Mouse (Mus musculus): Measurements from ENCODE around the gene Fbxl21.

Fbxl21 gene

DNA sequence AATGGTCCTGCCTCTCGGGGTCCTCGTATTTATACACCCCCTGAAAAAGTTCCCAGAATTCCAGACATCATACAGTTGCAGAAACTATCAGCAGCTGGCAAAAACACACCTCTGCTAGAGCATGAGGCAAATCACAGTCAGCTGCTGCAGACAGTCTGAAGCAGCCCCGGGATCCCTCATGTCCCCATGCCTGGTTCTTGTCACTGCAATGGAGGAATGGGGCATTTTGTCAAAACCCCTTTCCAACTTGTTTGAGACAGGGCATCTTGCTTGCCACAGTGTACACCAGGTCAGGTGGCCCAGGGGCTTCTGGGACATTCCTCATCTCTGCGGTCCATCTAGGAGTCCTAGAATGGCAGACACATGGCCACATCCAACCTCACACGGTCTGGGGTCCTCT lies 12.7 kb downstream of the Fbxl21 start:
- no peak for DNase-seq (ENCODE audit: low read depth in 1 of 2, low spot score in 2 of 2)

DNA sequence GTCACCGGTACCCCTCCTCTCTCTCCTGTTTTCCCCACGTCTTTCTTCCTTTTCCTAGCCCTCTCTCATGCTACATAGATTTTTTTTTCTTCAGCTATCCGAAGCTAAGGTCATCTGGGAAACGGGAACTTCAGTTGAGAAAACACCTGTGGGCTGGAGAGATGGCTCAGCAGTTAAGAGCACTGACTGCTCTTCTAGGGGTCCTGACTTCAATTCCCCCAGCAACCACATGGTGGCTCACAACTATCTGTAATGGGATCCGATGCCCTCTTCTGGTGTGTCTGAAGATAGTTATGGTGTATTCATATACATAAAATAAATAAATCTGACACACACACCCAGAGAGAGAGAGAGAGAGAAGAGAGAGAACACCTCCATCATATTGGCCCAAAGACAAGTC lies 13.3 kb downstream of the Fbxl21 start:
- no peak for DNase-seq (ENCODE audit: low read depth in 1 of 2, low spot score in 2 of 2)

DNA sequence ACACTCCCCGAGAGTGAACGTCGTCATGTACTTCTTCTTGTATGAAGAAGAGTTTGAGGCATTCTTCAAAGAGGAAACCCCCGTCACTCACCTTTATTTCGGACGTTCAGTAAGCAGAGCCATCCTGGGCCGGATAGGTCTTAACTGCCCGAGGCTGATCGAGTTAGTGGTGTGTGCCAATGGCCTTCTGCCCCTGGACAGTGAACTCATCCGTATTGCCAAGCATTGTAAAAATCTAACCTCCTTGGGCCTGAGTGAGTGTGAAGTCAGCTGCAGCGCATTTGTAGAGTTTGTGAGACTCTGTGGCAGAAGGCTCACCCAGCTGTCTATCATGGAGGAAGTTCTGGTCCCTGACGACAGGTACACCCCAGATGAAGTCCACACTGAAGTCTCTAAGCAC lies 14.8 kb downstream of the Fbxl21 start:
- DNase-seq (ENCODE audit: low read depth in 1 of 2, low spot score in 2 of 2) = no peak

DNA sequence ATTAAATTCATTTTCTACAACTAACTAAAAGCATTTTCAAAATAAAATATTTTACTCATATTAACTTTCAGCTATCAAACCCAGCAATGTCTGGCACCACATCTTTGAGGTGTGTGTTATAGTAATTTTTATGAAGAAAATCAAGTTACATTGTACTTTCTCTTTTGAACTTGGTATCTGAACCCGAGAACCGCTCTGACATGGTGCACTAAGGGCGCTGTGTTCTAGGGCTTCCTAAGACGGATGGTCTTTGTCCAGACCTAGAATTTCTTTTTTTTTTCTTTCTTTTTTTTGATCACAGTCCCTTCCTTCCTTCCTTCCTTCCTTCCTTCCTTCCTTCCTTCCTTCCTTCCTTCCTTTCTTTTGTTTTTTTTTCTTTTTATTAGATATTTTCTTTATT lies 17.6 kb downstream of the Fbxl21 start:
- DNase-seq (ENCODE audit: low read depth in 1 of 2, low spot score in 2 of 2) = no peak

DNA sequence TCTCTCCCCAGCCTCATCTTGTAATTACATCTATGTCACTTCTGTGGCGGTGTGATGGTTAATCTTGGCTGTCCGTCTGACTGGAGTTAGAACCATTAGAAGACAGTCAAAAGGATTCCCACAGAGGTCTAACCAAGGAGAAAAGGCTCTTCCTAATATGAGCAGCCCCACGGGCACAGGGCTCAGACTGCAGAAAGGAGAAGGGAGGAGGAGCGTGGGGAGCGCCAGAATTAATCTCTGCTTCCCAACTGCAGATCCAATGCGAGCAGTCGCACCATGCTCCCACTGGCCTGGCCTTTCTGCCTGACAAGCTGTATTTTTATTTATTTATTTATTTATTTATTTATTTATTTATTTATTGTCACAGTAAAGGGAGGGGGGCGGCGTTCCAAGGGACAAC lies 21.5 kb downstream of the Fbxl21 start:
- no peak for DNase-seq (ENCODE audit: low read depth in 1 of 2, low spot score in 2 of 2)

DNA sequence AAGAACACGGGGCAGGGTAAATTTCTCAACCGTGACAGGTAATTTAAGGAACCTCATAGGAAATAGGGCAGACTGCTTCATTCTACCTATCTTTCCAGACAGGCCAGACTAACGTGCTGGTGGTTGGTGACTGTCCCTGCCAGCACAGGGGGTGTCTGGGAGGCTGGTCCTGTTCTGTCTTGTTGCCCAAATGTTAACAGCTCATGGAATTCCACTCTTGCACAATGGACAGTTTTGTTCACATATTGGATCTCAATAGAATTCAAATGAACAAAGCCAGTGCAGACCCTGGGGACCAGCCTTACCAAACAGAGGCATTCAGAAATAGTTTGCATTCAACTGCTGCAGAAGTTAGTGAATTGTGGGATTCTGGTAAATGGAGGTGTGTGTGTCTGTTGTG lies 22.7 kb downstream of the Fbxl21 start:
- DNase-seq (ENCODE audit: low read depth in 1 of 2, low spot score in 2 of 2) = no peak

DNA sequence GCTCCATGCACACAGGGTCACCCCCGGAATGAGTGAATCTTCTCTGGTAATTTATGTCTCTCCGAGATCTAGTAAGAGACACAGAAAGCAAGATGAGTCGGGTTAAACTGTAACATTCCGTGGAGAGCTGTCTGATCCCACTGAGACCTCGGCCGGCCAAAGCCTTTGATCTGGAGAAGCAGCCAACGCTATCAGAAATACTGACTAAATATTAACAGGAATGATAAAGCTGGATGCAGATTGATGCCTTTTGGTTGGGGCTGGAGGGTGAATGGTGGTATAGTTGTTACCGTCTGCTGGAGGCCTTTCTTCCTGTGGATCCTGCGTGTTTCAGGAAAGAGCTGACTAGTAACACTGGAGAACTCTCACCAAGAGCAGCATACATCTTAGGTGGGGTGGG lies 26.1 kb downstream of the Fbxl21 start, which contains the start of gene Lect2:
TSS of gene Lect2 (minus strand) at position 102 of the 400 bp plus-strand sequence.
- no peak for DNase-seq (ENCODE audit: low read depth in 1 of 2, low spot score in 2 of 2)

DNA sequence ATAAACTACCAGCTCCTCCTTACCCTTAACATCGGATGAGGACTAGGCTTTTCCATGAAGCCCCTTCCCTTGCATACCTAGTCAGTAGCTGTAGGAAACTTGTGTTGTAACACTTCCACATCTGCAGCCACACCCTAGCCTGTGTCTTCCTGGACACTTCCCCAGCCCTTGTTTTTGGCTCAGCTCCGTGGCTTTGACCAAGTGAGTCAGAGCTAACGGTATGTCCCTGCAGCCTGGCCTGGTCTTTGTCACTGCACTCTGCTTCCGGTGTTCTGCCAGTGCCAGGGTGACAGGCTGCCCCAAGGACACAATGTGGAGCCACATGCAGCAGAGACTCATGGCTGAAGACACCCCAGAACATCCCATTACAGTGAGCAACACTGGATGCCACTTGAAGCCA lies 27.1 kb downstream of the Fbxl21 start:
- peak in 1 of 2 experiments; percentile 16 for DNase-seq (ENCODE audit: low read depth in 1 of 2, low spot score in 2 of 2)

DNA sequence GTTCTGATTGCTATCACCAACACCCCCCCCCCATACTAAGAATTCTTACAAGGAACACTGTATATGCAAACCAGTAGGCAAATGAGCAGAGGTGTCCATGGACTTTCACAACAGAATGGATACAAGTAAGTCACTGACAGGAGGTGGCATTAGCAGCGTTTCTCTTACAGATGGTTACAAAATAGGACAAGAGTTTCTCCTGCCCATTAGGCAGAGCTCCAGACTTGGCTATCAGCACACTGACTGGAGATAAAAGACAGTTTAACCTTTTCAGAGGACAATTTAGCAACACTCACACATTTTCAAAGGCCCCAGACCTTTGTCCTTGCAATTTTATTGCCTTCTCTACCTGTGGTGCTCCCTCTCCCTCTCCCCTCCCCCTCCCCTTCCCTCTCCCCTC lies 28.3 kb downstream of the Fbxl21 start:
- no peak for DNase-seq (ENCODE audit: low read depth in 1 of 2, low spot score in 2 of 2)

DNA sequence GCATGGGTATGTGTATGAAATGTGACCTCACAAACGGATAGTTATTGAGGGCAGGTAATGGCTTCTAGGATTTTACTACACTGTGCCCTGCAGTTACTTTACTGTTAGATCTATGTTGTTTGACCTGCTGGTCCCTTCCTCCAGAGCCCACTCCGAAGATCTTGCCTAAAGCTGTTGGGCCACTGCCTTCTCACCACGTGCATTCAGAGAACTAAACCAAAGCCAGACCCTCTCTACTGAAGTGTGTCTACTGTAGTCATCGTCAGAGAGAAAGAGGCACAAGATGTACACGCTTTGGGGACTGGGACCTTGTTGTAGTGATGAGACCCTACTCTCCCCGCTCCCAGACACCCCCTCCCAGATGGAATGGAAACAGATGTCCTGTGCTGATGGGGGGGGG lies 29.4 kb downstream of the Fbxl21 start:
- no peak for DNase-seq (ENCODE audit: low read depth in 1 of 2, low spot score in 2 of 2)

DNA sequence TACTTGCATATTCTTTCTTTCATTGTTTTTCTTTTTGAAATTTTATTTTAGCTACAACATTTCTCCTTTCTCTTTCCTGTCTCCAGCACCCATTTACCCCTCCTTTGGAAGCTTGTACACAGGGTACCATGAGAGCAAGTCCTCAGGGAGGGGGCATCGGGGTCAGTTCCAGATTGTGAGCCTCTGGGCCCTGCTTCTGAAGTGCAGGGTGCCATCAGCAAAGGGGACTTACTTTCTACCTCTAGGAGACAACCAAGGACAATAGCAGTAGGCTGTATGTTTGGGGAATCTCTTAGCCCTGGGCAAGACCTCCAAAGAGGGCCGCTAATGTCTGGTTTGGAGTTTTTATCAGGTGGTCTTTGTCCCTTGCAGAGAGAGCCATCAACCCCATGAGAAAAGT lies 31.7 kb downstream of the Fbxl21 start:
- no peak for DNase-seq (ENCODE audit: low read depth in 1 of 2, low spot score in 2 of 2)

DNA sequence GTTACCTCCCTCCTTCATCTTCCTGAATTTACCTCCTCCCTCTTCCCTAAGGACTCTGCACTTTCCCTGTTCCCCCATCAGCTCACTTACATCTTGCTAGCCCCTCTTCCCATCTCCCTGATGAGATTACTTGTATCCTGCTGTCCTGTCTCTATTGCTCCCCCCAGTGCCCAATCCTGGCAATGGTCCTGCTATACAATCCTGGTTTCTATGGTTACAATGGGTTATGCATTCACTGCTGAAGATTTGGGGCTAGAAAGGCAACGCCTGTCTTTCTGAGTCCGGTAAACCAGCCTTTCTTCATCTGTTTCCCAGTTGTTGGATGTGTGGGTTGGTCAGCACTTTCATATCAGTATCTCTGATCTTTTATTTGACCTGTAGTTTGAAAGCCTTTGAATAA lies 32.1 kb downstream of the Fbxl21 start:
- no peak for DNase-seq (ENCODE audit: low read depth in 1 of 2, low spot score in 2 of 2)

DNA sequence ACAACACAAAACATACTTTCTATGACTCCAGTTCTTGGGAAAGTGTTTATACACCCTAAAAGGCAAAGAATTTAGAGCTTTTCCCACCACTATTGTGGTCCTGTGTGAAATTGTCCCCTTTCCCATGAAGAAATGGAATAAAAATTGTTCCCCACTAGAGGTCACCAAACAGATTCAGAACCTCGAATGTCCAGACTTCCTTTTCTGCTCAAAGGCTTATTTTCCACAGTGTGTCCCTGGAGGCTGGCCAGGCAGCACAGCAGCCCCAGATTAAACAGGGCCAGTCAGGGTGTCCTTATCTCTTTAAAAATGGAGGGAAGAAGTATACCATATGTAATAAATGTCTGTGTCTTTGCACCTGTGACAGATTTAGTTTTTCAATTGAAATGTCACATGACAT lies 33.7 kb downstream of the Fbxl21 start:
- no peak for DNase-seq (ENCODE audit: low read depth in 1 of 2, low spot score in 2 of 2)

DNA sequence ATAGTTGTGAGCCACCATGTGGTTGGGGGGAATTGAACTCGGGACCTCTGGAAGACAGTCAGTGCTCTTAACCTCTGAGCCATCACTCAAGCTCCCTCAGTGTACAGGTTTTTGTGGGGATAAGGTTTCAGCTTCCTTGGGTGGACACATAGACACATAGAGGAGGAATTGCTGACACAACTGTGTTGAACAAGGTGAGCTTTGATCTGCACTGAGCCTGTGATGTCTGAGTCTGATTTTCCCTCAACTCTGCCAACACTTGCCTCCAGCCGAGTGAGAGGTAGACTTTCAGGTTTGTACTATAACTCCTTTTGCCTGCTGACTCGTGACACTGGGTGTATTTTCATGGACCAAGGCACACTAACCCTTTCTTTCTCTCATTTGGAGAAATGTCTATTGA lies 34.4 kb downstream of the Fbxl21 start:
- DNase-seq (ENCODE audit: low read depth in 1 of 2, low spot score in 2 of 2) = no peak

DNA sequence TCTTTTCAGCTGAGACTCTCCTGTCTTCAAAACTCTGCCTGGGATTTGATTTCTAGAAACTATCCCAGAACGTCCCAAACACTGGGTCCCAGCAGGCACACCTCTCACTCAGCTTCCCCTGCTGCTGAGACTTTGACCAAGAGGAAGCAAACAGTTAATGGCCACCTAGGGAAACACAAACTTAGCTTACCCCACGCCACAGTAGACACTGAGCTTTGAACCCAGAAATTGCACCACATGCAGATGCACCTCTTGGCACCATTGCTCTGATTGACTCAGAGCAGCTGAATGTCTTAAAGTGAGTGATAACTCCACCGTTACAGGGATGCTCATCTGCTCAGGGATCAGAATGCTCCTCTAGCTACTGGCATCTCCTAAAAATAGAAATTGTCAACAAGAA lies 36.5 kb downstream of the Fbxl21 start:
- no peak for DNase-seq (ENCODE audit: low read depth in 1 of 2, low spot score in 2 of 2)

DNA sequence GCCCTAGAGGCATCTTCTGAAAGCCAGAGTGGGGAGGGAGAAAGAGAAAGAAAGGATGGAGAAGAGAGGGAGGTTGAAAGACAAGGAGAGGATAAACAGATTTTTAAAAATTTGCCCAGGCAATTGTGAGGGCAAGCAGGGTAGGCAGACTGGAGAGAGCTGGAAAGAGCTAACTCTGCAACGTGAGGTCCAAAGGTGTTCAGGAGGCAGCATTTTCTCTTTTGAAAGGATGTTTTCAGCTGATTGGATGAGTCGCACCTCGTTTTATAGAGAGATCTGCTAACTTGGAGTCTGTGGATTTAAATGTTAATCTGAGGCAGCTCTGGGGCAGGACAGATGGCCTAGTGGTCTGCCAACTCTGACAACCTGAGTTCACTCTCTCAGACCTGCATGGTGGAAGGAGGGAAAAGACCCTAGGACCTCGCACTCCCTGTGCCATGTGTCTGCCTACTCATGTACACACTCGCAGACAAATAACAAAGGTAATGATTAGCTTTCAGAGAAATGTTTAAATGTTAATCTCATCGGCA lies 37.6 kb downstream of the Fbxl21 start:
- DNase-seq (ENCODE audit: low read depth in 1 of 2, low spot score in 2 of 2) = no peak

DNA sequence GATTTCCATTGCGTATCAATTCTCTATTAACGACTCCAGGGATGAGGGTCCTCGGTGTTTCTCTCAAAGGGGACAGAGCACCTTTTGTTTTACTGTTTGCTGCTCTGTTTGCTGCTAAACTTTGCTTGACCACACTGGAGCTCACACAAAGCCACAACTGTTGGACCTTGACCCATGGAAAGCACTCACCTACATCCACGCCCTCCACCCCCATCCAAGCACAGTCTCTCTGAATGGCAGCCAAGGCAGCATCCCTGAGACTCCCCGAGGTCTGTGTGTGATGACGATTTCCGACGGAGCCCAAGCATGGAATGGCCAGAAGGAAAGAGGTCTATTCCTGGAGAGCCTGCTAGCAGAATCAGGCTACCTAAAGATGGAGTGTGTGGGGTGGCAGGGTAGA lies 38.9 kb downstream of the Fbxl21 start:
- DNase-seq (ENCODE audit: low read depth in 1 of 2, low spot score in 2 of 2) = no peak

DNA sequence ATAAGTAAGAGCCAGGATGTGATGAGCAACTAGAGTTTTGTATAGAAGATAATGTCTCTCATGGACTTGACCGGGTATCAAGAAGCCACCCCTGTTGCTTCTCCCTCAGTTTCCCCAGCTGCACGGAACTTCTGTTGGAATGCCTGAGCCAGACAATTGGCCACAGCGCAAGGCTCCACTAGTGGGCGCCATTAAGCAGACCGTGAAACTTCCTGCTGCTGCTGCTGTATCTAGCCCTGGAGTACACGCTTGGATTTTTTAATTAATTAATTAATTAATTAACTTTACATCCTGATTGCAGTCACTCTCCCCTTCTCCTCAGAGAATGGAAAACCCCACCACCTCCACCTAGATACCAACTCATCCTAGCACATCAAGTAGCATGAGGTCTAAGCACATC lies 40.8 kb downstream of the Fbxl21 start:
- DNase-seq (ENCODE audit: low read depth in 1 of 2, low spot score in 2 of 2) = no peak

DNA sequence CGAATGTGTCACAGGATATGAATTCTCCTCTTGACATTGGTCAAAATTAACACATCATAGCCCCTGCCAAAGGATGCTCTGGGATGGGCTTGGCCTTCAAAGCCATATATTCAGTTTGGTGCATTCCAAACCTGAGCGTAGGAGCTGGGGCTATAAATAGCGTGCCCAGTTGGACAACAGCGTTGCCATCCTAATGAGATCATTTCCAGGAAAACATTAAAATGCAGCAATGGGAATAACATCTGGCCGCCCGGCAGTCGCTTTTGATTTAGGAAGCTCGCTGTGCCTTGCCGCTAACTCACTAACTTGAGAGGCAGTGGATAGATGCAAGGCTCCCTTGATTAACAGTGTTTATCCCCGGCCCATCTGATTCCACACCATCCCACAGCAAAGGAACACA lies 44.1 kb downstream of the Fbxl21 start:
- DNase-seq (ENCODE audit: low read depth in 1 of 2, low spot score in 2 of 2) = no peak

DNA sequence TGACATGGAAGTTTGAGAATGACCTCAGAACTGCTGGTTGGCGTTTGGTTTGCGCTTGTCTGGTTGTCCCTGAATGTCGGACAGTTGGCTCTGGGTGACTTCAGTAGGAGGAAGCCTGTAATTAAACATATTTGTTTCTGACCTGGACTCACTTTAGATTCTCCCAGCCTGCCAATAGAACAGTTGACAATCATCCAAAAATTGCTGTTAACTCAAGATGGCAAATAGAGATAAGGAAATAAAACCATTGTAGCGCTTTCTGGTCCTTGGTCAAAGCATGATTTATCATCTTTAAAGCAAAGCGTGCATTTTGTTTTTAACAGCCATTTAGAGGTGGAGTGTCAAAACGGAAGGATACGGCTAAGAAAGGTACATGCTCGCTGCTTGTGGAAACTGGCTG lies 49.4 kb downstream of the Fbxl21 start:
- no peak for DNase-seq (ENCODE audit: low read depth in 1 of 2, low spot score in 2 of 2)

DNA sequence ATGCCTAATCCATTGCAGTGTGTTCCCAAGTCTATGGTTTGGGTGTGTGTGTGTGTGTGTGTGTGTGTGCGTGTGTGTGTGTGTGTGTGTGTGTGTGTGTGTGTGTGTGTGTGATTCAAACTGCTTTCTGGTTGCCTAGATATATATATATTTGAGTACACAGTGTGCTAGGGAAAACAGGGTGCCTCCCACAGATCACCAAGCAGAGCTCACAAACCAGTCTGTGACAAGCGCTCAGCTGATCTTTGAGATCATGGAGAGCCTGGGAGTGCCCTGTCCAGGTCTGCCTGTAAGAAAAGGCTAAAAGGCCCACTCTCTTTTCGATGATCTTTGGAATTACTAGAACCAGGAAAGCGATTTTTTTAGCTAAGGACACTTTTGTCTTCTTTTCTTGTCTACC lies 52.8 kb downstream of the Fbxl21 start:
- no peak for DNase-seq (ENCODE audit: low read depth in 1 of 2, low spot score in 2 of 2)

DNA sequence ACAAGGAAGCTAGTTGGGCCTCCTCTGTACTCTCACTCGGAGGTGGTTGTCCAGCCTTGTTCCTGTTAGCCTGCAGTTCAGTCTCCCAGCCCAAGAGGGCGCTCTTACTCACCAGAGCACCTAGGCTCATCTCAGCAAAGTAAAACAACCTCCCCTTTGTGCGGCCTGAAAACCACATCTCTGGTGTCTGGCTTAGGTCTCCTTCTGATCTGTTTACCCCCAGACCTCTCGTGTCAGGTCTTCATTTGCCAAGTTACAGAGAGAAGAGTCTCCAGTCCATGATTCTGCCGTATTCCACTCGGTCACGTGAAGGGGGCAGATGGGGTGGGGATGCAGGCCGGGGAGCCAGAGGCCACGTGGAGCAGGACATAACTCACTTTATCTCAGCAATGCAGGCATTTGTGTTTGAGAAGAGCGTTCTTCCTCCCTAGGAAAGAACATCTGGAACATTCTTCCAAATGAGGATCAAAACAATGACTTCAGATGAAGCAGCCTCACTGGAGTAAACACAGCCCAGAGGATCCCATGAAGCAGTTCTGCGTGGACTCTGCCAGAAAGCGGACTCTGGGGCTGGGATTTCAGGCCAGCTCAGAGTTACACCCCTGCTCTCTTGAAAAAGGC lies 53.5 kb downstream of the Fbxl21 start:
- peak; percentile 37 to 71 for DNase-seq (ENCODE audit: low read depth in 1 of 2, low spot score in 2 of 2)

DNA sequence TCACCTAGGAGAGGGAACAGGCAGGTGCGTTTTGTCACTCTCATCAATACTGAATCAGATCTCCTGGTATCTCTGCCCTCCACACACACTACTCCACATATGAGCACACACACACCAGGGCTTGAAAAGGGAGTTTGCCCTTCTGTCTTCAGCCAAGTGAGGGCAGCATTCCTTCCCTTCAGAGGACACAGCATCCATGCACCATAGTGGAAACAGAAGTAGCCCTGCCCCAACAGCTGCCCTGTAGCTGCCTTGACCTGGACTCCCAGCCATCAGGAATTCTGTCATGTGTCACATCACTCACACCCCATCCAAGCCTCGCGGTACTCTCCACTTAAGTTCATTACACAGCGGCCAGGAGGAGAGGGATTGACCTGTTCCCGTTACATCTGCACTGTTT lies 55.8 kb downstream of the Fbxl21 start:
- no peak for DNase-seq (ENCODE audit: low read depth in 1 of 2, low spot score in 2 of 2)

DNA sequence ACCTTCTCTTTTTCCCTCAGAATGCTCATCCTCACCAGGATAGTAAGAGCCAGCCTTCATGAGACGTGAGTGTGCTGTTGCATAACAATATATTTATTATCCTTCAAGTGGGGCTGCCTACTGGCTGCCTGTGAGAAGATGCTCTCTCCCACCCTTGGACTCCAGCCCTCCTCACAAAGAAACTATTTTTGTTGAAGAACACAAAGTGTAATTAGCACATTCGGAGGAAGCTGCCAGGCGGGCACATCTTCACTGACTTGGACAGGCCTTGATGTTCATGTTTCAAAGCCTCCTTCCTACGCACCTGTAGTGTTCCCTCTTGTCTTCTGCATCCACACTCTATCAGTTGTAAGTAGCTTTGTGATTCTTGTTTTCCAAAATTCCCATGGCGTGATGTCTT lies 58.2 kb downstream of the Fbxl21 start:
- DNase-seq (ENCODE audit: low read depth in 1 of 2, low spot score in 2 of 2) = no peak
